Mouse (Mus musculus) T-cell, adult 2 months (primary cell): Measurements from ENCODE around the gene Rad51b.
A peak's percentile ranks its signal among the peaks of the same experiment; 100 is the strongest.

Source experiments
- DNase-seq: peaks from one replicate; pipeline ENCODE4 v3.0.0; 2022; ENCODE audit warnings: low spot score

Rad51b gene

DNA sequence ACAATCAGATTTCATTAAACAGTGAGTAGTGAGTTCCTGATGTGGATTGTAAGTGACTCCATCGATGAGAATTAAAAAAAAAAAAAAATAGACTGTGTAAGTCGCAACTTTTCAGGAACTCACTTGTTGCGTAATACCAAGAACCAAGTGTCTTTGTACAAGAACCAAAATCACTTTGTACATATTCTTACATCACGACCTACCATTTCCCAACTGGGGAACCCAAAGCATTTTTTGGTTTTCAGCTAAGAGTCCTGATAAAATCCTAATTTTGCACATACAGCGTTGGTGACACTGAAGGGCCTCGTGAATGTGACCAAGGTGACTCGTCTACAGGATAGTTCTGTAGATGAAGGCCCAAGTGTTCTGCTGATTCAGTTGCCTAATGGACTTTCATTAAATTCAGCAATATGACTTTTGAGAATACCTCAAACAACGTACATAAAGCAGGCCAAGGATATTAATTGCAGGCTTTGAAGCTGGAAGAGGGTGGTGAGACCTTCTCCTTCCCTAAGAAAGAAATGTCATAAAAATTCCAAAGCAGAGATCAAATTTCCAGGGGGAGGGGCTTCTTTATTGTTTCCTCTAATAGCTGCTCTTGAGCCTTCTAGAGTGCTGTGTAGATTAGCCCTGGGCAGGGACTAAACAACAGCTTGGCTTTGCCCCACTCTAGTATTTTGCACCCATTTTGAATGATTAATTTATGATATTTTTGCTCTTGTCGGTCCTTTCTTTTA is 316.9 kb downstream of the Rad51b start:
- no peak for DNase-seq

DNA sequence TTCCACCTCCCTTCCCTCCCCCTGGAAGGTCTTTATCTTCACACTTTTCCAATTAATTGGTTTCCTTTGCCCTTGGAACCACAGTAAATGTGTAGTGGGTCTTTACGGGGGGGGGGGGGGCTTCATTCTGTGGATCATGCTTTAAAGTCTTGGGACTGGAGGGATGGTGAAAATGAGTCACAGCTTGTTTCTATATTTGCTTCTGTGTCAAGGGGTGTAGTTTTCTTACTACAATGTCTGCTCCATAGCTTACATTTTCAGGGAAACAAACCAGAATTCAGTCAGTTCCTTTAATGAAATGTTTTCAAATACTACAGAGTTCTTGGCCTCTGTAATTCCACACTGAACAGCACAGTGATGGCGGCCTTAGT is 317.5 kb downstream of the Rad51b start:
- DNase-seq, result no peak

DNA sequence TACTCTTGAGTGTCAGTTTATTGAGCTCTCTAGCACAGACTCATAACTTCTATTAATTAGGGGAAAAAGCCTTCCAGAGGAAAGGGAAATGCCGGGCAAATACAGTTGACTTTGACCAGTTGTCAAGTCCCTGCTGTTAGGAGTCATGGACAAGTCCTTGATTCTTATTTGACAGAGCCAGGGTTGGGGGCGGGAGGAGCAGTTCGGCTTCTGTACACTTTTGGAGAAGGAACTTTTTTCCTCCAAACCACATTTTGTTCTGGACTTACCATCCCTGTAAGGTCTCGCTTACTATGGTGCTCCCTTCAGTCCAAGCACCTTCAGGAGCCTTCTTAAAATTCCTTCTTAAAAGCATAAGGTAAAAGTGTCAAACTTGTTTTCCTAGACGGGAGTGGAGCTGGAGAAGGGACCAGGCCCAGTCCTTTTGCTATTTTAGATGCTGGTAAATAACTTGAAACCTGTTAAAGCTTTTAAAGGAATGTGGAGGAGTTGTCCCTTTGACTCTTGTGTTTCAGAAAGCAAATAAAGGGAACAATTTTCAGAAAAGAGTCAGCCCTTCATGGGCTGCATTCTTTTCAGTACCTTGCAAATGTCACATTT is 318.7 kb downstream of the Rad51b start:
- DNase-seq, result no peak

GRCm38 (mm10) chr12:79619009-79619408 is 321.9 kb downstream of the Rad51b start:
- DNase-seq, result no peak

- no peak for DNase-seq
Observed at GRCm38 (mm10) chr12:79620693-79621092, 323.6 kb downstream of the Rad51b start.

DNA sequence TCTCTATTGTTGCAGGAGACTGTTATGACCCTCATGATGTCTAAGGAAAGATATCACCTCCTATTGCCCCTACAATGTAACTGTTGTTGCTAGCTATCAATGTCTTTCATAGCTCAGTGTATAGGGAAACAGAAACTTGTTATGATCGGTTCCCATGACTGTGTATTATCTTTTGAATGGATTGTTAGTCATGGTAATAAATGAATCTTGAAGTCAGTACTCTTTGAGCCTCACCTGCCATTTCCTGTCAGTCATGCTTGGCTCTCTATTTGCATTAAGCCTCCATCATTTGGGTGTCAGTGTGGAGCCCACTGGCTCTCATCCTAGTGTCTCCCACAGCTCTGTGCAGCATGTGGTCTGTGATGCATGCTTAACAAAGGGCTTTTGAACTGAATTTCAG is 326.2 kb downstream of the Rad51b start:
- no peak for DNase-seq

- peak; percentile 27 for DNase-seq
Observed at GRCm38 (mm10) chr12:79625699-79626554, 328.8 kb downstream of the Rad51b start.

DNA sequence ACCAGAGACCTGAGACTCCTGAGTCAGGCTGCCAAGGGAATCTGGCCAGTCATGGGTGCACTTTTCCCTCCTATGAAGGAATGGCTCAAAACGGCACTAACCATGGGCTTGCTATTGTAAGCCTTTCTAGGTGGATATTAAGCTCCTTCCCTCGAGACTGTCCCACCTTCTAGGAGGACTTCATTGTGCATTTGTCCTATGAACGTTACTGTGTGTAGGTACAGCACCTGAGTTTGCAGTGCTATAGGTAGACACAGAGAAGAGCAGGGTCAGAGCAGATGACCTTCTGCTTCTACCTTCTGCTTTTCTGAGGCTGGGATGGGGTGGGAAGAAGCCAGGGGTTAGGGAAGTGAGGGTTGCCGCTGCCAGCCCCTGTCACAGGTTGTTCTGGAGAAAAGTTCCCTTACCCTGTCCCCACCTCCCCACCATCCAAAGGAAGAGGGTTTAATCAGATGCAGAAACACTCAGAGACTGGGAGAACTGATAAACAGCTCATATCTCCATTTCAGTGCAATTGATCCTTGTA is 329.5 kb downstream of the Rad51b start:
- DNase-seq, result no peak

GRCm38 (mm10) chr12:79627351-79628120 is 330.5 kb downstream of the Rad51b start:
- no peak for DNase-seq

- DNase-seq, result no peak
Observed at GRCm38 (mm10) chr12:79628121-79628774, 331.2 kb downstream of the Rad51b start.

DNA sequence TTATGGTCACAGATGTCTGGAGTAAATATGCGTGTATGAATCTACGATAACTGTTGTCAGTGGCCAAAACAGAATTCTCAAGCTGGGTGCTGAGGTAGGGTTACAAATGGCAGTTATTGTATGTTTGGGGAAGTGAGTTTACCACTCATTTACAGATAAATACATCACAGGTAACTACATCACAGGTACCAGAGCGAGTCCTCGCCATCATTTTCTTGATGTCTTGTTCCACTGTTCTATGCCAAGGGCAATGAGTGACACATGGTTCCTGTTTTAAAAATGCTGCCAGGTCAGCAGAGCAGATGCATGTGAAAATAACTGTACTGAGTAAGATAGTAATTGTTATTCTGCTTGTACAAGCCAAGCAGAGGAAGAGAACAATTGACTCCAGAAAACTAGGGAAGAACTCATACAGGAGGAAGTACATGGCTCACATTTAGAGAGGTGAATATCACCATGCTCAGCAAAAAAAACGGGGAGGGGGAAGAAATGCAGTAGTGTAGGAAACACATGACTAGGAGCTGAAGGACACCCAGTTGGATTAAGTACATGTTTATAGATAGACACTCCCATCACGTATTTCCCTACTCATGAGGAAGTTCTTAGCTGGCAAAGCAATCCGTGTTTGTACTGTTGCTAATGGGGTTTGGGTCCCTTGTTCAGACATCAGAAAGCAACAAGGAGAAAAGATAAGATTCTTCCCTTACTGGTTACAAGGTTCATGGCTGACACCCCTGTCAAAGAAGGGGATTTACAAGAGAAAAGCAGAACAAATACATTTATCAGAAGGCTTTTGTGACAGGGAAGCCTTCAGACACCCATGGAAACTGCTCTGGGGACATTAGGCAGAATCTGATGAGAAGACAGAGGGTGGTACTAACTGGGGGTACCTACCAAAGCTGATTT is 333.1 kb downstream of the Rad51b start:
- no peak for DNase-seq

DNA sequence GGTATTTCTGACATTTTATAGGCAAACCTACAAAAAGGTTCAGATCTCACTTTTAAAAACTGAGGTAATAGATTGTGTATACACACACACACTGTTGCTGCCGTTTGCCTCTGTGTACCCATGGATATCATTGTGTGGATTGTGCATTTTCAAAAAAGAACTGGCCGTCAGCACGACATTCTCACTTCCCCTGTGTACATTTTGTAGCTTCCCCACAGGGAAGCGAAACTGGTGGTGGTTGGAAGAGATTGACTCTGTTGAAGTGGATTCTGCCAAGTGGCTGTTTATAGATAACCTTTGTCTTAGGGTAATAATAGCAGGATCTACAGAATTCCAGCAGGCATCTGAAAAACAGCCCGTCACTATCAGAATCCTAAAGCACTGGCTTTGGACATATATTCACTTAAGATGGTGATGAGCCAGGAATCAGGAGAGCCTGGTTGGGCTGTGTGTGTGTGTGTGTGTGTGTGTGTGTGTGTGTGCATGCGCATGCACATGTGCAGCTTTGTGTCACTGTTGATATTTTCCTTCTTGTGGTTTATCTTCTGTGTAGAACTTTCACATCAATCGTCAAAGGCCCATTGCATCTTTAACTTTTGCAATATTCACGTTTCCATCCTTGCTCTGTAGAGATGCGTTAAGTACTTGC is 336.5 kb downstream of the Rad51b start:
- DNase-seq, result no peak

- DNase-seq, result peak; percentile 28
Observed at GRCm38 (mm10) chr12:79641570-79642285, 344.6 kb downstream of the Rad51b start.

DNA sequence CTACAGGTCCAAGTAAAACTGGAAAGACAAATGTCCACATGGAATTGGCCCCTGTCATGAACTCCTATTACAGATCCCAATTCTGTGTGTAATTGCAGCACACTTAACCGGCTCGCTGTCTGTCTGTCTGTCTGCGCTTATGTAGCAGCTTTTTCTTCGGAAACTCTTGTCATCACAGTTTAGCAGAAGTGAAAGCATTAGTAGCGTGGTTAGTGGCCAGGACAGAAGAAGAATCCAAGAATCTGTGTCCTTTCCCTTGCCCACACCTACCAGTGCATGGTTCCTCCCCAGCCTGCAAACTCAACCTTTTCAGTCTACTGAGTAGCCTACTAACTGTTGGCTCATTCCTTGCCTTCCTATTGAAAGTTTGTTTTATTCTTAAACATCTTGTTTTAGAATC is 345.6 kb downstream of the Rad51b start:
- DNase-seq, result no peak

GRCm38 (mm10) chr12:79645656-79646055 is 348.6 kb downstream of the Rad51b start:
- no peak for DNase-seq

DNA sequence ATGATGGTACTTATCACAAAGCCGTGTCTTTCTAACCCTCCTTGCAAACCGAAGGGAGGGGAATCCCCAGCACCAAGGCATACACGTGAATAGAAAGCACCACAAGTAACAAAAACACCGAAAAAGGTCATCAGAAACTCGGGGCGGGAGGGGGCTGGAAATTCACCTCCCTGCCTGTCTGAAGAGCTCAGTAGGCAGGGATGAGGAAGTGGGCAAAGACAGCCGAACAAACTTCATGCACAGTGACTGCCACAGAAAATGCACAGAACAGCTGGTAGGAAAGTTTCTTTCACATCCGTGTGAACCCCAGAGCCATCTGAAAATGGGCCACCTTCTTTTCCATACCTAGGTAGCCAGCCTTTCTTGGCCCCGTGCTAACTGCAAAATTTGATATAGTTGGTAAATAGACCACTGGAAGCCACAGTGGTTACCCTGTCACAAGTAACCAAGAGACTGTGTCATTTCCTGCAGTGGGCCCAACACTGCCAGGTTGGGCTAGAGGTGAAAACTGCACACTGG is 349.6 kb downstream of the Rad51b start:
- peak; percentile 96 for DNase-seq

DNA sequence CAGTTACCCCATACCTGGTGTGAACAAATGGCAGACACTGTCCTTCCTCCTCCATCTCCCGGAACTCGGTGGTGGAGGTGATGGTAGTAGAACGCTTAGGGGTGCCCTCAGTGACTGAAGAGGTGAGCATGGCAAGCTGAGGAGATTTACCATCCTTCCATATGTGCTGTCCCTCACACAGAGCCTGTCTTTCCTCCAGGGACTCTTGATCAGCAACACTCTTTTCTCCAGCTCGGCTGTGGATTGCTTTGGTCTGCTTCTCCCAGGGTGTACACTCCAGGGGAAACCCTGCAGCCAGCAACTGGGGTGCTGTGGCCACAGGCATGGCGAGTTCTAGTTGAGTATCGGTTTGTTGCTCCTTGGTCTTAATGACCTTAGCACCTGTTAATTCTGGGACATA is 350.3 kb downstream of the Rad51b start:
- DNase-seq, result no peak

DNA sequence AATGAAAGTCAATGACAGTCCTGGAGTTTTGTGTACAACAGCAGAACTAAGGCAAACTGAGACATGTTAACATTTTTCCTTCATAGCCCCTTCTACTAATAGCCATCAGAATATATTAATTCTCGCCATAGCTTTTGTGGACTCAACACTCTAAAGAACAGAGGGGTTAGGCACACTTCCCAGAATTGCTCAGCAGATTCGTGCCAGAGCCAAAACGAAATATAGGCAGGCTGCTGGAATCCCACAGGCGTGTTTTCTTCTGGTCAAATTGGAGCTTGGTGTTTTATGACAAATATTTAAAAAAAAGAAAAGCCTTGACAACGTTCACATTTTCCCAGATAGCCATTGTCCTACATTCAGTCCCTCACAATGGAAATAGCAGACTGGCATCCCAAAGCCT is 350.9 kb downstream of the Rad51b start:
- no peak for DNase-seq
